Mouse (Mus musculus): ENCODE results near the gene Zbp1.

Gene Zbp1

GRCm38 (mm10) chr2:173175703-173176102 is 43.0 kb downstream of the Zbp1 start:
- DNase-seq (ENCODE audit: low spot score) = no peak

GRCm38 (mm10) chr2:173174569-173174968 is 44.2 kb downstream of the Zbp1 start:
- no peak for DNase-seq (ENCODE audit: low spot score)

DNA sequence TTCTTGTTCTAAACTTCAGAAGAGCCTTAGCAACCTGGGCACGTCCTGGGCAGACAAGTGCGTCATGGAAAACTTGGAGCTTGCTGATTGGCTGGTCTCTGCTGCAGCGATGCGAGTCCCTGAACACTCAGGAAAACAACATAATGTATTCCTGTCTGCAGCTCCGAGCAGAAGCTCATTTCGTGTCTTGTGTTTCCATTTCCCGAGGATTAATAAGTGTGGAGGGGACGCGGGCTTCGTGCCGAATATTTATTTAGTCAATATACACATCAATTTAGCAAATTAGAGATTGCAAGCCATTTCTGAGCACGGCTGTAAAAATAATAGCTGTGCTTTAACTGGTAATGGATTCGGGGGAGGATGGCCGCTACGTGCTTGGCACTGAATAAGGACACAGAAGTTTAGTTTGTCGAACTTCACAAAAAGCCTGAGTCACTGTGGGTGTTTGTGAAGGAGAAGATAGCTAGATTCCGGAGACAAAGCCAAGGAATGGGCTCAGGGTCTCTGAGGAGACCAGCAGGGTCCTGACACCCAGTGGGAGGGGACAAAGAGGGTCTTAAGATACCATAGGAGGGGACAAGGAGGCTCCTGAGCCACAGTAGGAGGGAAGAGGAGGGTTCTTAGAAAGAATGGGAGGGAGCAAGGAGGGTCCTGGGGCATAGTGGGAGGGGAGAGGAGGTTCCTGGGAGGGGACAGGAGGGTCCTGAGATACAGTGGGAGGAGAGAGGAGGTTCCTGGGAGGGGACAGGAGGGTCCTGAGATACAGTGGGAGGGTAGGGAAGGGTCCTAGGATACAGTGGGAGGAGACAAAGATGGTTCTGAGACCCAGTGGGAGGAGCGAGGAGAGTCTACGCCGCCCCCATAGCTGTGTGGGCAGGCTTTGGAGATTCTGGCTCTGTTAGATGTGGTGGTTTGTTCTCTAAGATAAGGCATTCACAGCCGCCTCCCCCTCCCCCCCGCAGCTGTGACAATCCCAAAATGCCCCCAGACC is 44.9 kb downstream of the Zbp1 start:
- DNase-seq (ENCODE audit: low spot score) = peak; percentile 68

DNA sequence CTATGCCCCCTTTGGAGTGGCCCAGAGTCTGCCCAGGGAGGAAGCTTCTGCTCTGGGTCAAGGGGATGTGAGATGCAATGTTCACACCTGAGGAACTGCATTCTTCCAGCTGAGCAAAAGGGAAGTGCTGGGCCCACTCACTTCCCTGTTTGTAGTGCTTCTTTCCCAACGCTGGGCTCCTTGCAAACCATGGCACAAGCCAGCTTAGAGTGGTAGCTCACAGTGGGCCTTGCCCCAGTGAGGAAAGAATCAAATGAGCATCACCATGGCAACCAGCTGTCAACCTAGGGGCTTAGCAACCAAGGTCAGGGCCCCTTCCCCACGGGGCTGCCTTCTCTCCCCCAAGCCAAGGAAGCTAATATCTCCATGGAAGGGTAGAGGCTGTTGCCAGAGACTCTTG is 45.7 kb downstream of the Zbp1 start:
- DNase-seq (ENCODE audit: low spot score) = peak; percentile 62

- no peak for DNase-seq (ENCODE audit: low spot score)
Observed at GRCm38 (mm10) chr2:173172386-173172785, 46.3 kb downstream of the Zbp1 start.

GRCm38 (mm10) chr2:173171956-173172355 is 46.8 kb downstream of the Zbp1 start:
- no peak for DNase-seq (ENCODE audit: low spot score)

GRCm38 (mm10) chr2:173171470-173171869 is 47.3 kb downstream of the Zbp1 start:
- DNase-seq (ENCODE audit: low spot score) = peak; percentile 59

DNA sequence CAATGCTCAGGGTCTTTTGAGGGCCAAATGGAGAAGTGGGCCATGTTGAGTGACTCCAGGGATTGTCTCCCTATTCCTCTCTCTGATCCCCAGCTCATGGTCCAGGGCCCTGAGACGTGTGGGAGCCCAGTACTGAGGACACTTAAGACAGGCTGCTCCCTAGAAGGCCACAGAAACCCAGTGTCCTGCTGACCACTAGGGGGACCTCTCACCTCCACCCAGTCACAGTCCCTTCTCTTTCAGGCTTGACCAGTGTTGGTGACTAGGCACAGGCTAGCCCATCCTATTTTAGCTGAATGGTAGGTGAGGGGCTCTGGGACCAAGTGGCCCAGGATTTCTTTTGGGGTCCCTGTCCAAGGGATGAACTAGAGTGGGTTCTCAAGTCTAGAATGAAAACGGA is 48.0 kb downstream of the Zbp1 start:
- DNase-seq (ENCODE audit: low spot score) = peak; percentile 38

GRCm38 (mm10) chr2:173170081-173170480 is 48.6 kb downstream of the Zbp1 start:
- no peak for DNase-seq (ENCODE audit: low spot score)

DNA sequence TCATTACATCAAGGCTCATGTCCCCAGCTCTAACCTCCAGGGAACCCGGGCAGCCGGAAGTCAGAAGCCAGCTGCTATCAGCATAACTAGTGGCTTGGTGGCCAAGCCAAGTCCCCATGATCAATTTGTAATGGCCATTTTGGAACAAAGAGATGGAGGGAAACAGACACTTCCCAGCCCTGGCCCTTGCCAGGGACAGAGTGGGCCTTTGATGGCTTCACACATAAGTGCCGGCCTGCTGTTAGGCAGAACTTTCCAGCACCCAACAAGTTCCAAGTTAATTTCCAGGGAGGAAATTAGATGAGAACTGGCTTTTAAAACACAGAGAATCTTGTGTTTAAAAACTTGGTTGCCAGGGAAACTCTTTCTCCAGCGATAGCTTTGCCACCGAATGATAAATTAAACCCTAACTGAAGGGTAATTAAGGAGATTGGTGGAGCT is 50.3 kb downstream of the Zbp1 start:
- DNase-seq (ENCODE audit: low spot score) = no peak

DNA sequence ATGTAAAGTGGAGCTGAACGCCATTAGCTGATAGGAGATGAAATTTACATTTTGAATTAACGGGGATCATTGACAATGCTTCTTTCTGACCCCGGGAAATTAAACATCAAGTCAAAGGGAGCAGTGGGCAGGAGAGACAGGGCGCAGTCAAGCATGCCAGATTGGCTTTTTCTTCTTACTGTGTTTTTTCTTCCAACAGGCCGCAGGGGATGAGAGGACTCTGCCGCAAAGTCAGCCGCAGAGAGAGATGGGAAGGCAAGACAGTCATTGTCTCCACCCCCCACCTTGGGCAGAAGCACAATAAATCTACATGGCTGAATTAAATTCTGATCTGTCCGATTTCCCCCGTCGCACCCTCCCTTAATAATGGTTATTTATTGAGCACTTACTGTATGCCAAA is 53.4 kb downstream of the Zbp1 start:
- no peak for DNase-seq (ENCODE audit: low spot score)

- DNase-seq (ENCODE audit: low spot score) = no peak
Observed at GRCm38 (mm10) chr2:173164946-173165345, 53.8 kb downstream of the Zbp1 start.

GRCm38 (mm10) chr2:173164358-173164757 is 54.4 kb downstream of the Zbp1 start:
- peak; percentile 64 for DNase-seq (ENCODE audit: low spot score)

GRCm38 (mm10) chr2:173163380-173163779 is 55.3 kb downstream of the Zbp1 start:
- no peak for DNase-seq (ENCODE audit: low spot score)

GRCm38 (mm10) chr2:173159354-173160311 is 59.1 kb downstream of the Zbp1 start:
- DNase-seq (ENCODE audit: low spot score) = peak; percentile 85

- no peak for DNase-seq (ENCODE audit: low spot score)
Observed at GRCm38 (mm10) chr2:173158390-173159055, 60.2 kb downstream of the Zbp1 start.

GRCm38 (mm10) chr2:173157871-173158270 is 60.9 kb downstream of the Zbp1 start:
- DNase-seq (ENCODE audit: low spot score) = no peak

- DNase-seq (ENCODE audit: low spot score) = no peak
Observed at GRCm38 (mm10) chr2:173157376-173157775, 61.3 kb downstream of the Zbp1 start.

DNA sequence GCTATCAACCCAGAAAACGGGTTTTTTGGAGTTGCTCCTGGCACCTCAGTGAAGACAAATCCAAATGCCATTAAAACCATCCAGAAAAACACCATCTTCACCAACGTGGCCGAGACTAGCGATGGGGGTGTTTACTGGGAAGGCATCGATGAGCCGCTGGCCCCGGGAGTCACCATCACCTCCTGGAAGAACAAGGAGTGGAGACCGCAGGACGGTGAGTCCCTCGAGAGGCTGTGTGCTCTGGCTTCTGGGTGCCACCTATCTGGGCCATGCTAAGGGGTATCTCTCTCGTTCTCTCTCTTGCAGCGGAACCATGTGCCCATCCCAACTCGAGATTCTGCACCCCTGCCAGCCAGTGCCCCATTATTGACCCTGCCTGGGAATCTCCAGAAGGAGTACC is 61.8 kb downstream of the Zbp1 start:
- DNase-seq (ENCODE audit: low spot score) = no peak

All from retina, embryonic 14.5 days (tissue).